In the genomic region with DNA sequence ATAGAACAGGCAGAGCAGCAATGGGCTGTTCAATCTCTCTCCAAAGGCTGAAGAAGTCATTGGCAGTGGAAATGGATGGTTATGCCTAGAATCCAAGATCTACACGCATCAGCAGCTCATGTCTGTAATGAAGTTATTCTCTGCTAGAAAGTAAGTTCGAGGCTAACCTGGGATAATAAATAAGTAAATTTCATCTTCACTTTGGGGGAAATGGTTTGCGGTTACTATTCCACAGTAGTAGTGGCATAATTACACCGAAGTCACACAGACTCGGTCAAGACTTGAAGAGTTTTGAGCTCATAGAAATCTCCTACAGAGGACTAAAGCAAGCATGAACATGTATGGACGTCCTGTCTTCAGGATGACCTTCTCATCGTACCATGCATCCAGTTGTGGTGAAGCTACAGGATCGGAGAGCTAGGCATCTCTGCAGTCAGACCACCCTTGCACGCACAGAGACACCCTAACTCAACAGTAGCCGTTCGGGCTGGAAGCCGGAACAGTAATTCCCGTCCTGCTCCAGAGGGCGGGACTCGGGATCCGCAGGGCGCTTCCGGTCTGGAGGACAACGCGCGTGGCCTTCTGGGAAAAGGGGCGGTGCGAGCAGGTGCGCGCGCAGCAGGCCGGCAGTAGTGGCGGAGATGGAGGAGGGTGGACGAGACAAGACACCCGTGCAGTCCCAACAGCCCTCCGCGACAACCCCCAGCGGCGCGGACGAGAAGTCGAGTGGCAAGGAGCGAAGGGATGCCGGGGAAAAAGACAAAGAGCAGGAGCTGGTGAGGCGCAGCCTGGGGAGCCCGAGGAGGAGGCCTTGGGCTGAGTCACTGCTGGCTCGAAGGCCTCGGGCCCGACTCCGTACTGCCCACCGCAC, we compare ENCODE assay signal across 8 mouse cellular contexts. TPM values are rescaled to one million over a fixed set of nuclear protein-coding genes. Genes with fewer than 3 reads are reported as not detected.
DNase-seq lines count a peak whose midpoint lies in the region; ATAC-seq lines count a peak whose summit lies in the region.

A gene (plus strand): TSS at position 577 of the 871 bp plus-strand sequence.

- H3K27ac ChIP-seq in hindbrain, embryonic 16.5 days (ENCODE audit: low read depth, low read length): peak within 1 kb of the TSS; percentile 84
- H3K27ac ChIP-seq in macrophage: peak within 1 kb of the TSS; percentile 62

- peaks cover 32% of the 10 kb centered on the region for H3K79me2 ChIP-seq in macrophage (ENCODE audit: inconsistent target)

- peaks cover 13% of the 10 kb centered on the region for H3K36me3 ChIP-seq in hindbrain, embryonic 16.5 days (ENCODE audit: control insufficient read depth, insufficient read depth, low read length)
- peaks cover 17% of the 10 kb centered on the region for H3K36me3 ChIP-seq in macrophage (ENCODE audit: inconsistent target)

- H3K4me1 ChIP-seq in hindbrain, embryonic 16.5 days (ENCODE audit: control insufficient read depth, insufficient read depth, low read depth, low read length): peaks cover 16% of the 10 kb centered on the region

- H3K4me3 ChIP-seq in hindbrain, embryonic 16.5 days (ENCODE audit: low read length): peak within 1 kb of the TSS; percentile 80
- H3K4me3 ChIP-seq in macrophage (ENCODE audit: inconsistent target): peak within 1 kb of the TSS; percentile 96

- DNase-seq in T-cell, adult 2 months (ENCODE audit: low spot score): peak; percentile 89
- DNase-seq in cerebellum, postnatal 36 days: peak; percentile 98
- peak; percentile 97 for DNase-seq in gastrocnemius, adult 18-20 months (ENCODE audit: low spot score)
- DNase-seq in left cerebral cortex, adult 18-20 months (ENCODE audit: low spot score in 2 of 2): peak; percentile 98 to 99
- peak; percentile 97 for DNase-seq in right cerebral cortex, adult 18-20 months
- DNase-seq in urinary bladder, postnatal 10 days (ENCODE audit: low spot score): peak; percentile 91

- H3K9ac ChIP-seq in hindbrain, embryonic 16.5 days (ENCODE audit: low read depth, low read length): peak within 1 kb of the TSS; percentile 90

- no peaks in the 10 kb centered on the region for H3K27me3 ChIP-seq in hindbrain, embryonic 16.5 days (replicated peaks; ENCODE audit: control insufficient read depth, insufficient read depth, low read length)

- WGBS in hindbrain, embryonic 16.5 days: 2% methylated on average over 43 of the region's 46 CpGs
- WGBS in macrophage (ENCODE audit: missing documents): 2% methylated on average over 46 of the region's 46 CpGs

- ATAC-seq in hindbrain, embryonic 16.5 days: peak; percentile 97

- no peaks in the 10 kb centered on the region for H3K9me3 ChIP-seq in hindbrain, embryonic 16.5 days (ENCODE audit: control insufficient read depth, low read length)

- H3K4me2 ChIP-seq in hindbrain, embryonic 16.5 days (ENCODE audit: low read length): peak within 1 kb of the TSS; percentile 66

RNA-seq across cellular contexts. Expression of the gene that starts here (rescaled TPM):
- 100 to 1,000 TPM; 251 to 253 TPM for total RNA-seq in gastrocnemius, adult 18-20 months (2021)
- 372 and 378 TPM in 2 replicates for polyA plus RNA-seq in hindbrain, embryonic 16.5 days (2015; fragmentation: Nextera tagmentation; extraction: Ambion mirVana)
- 100 to 1,000 TPM; 223 to 226 TPM for total RNA-seq in left cerebral cortex, adult 18-20 months (2021)
- 100 to 1,000 TPM in 24 of 26 experiments, 10 to 100 TPM in 2; 65.5 to 204 (median 145) TPM for total RNA-seq in macrophage (2018; cell fraction: chromatin; rRNA removed)
- 100 to 1,000 TPM; 146 to 217 (median 178) TPM for total RNA-seq in macrophage (2018; cell fraction: cytosol; rRNA removed)
- total RNA-seq in macrophage (2018; cell fraction: nucleus; rRNA removed): 100 to 1,000 TPM in 24 of 26 experiments, 10 to 100 TPM in 2; 94.8 to 246 (median 168) TPM
- polyA plus RNA-seq in macrophage (2018): 143 to 206 TPM (median 205 TPM) in 3 replicates

Comparison
In these comparisons a context has a peak if more than half of its experiments do, and no peak if none do; other contexts are left out.
1. Peak in every context shown above with its lines: DNase-seq, ATAC-seq, H3K4me3 ChIP-seq and H3K27ac ChIP-seq.